Mouse (Mus musculus): ENCODE data around the gene Tbc1d8. TPM values are rescaled to one million over a fixed set of nuclear protein-coding genes. Genes with fewer than 3 reads are reported as not detected.

Tbc1d8 gene
- total and polyA plus RNA-seq, 3 experiments: 1.5 to 2.4 TPM; not detected in 1

- no peak overlapping the region for H3K27ac ChIP-seq (ENCODE audit: control insufficient read depth, low read depth, low read length)
- TF ChIP-seq KAT2A (conservative IDR thresholded peaks at IDR 0.05; ENCODE audit: low read depth, low read length) (no peak), CHD2 (IDR thresholded peaks at IDR 0.05; ENCODE audit: low read length) (no peak), ELF1 (IDR thresholded peaks at IDR 0.05; ENCODE audit: low read depth, low read length) (no peak), MYC (IDR thresholded peaks at IDR 0.05; ENCODE audit: low read depth, low read length) (no peak), ZMIZ1 (IDR thresholded peaks at IDR 0.05; ENCODE audit: low read depth, low read length) (no peak), GABPA (IDR thresholded peaks at IDR 0.05; ENCODE audit: low read depth, low read length) (no peak), EP300 (IDR thresholded peaks at IDR 0.05; ENCODE audit: low read depth in 1 of 2, low read length in 2 of 2) (no peak), SMC3 (IDR thresholded peaks at IDR 0.05; ENCODE audit: low read depth, low read length) (no peak), USF1 (IDR thresholded peaks at IDR 0.05; ENCODE audit: low read depth, low read length) (no peak), POLR2AphosphoS5 (IDR thresholded peaks at IDR 0.05; ENCODE audit: borderline replicate concordance, low read depth, low read length) (no peak), MAFK (IDR thresholded peaks at IDR 0.05; ENCODE audit: borderline replicate concordance, low read depth, low read length) (no peak), ETS1 (IDR thresholded peaks at IDR 0.05; ENCODE audit: low read depth, low read length) (no peak), SIN3A (IDR thresholded peaks at IDR 0.05; ENCODE audit: low read length) (no peak), GATA1 (IDR thresholded peaks at IDR 0.05; ENCODE audit: low read depth, low read length) (no peak), NRF1 (IDR thresholded peaks at IDR 0.05; ENCODE audit: insufficient read depth, low read depth, low read length, poor library complexity, severe bottlenecking) (no peak), NELFE (IDR thresholded peaks at IDR 0.05; ENCODE audit: low read depth, low read length) (no peak), CTCF (IDR thresholded peaks at IDR 0.05 in 2 of 3, conservative IDR thresholded peaks at IDR 0.05 in 1 of 3; ENCODE audit: control insufficient read depth in 1 of 3, insufficient read depth in 1 of 3, low read depth in 2 of 3, low read length in 3 of 3, poor library complexity in 1 of 3, severe bottlenecking in 1 of 3) (no peak), HCFC1 (IDR thresholded peaks at IDR 0.05; ENCODE audit: low read depth, low read length) (no peak), UBTF (IDR thresholded peaks at IDR 0.05; ENCODE audit: borderline replicate concordance, insufficient read depth, low read depth, low read length) (no peak)
Measured at GRCm38 (mm10) chr1:39449251-39449790, 29.2 kb downstream of the Tbc1d8 start.

GRCm38 (mm10) chr1:39448819-39449218 is 29.7 kb downstream of the Tbc1d8 start:
- Histone ChIP-seq H3K9ac (ENCODE audit: control insufficient read depth, low read depth, low read length, poor library complexity, severe bottlenecking) (no peak overlapping the region), H3K27ac (ENCODE audit: control insufficient read depth, low read depth, low read length) (no peak overlapping the region), H3K36me3 (ENCODE audit: control insufficient read depth in 1 of 2, insufficient read depth in 2 of 2, low read length in 2 of 2) (peaks cover 0 to 9% of the 10 kb centered on the region in 2 experiments; a peak in 2 of 4 replicates), H3K4me1 (ENCODE audit: control insufficient read depth in 1 of 2, insufficient read depth in 2 of 2, low read length in 2 of 2) (peaks cover 23 to 25% of the 10 kb centered on the region in 2 experiments), H3K27me3 (ENCODE audit: control insufficient read depth in 1 of 2, insufficient read depth in 2 of 2, low read length in 2 of 2) (no peaks in the 10 kb centered on the region), H3K9me3 (replicated peaks; ENCODE audit: insufficient read depth, low read length) (no peaks in the 10 kb centered on the region), H3K4me3 (ENCODE audit: control insufficient read depth in 1 of 2, insufficient read depth in 1 of 2, low read depth in 2 of 2, low read length in 2 of 2) (no peak overlapping the region), H3K79me2 (ENCODE audit: control insufficient read depth, insufficient read depth, low read length, poor library complexity) (no peaks in the 10 kb centered on the region)
- TF ChIP-seq MXI1 (IDR thresholded peaks at IDR 0.05; ENCODE audit: low read depth, low read length) (no peak), ZC3H11A (IDR thresholded peaks at IDR 0.05; ENCODE audit: low read depth, low read length) (no peak), MAFK (IDR thresholded peaks at IDR 0.05; ENCODE audit: borderline replicate concordance, low read depth, low read length) (no peak), MYC (IDR thresholded peaks at IDR 0.05; ENCODE audit: low read depth, low read length) (no peak), USF2 (IDR thresholded peaks at IDR 0.05; ENCODE audit: borderline replicate concordance in 1 of 2, insufficient read depth in 1 of 2, low read depth in 1 of 2, low read length in 2 of 2) (no peak)
- DNase-seq (ENCODE audit: low read depth, low spot score): no peak

More at GRCm38 (mm10) chr1:39449251-39449790, 29.2 kb downstream of the Tbc1d8 start:
- Histone ChIP-seq H3K9ac (ENCODE audit: control insufficient read depth, low read depth, low read length, poor library complexity, severe bottlenecking) (no peak overlapping the region), H3K27me3 (ENCODE audit: control insufficient read depth in 1 of 2, insufficient read depth in 2 of 2, low read length in 2 of 2) (no peaks in the 10 kb centered on the region), H3K9me3 (replicated peaks; ENCODE audit: insufficient read depth, low read length) (no peaks in the 10 kb centered on the region), H3K4me3 (ENCODE audit: control insufficient read depth in 1 of 2, insufficient read depth in 1 of 2, low read depth in 2 of 2, low read length in 2 of 2) (no peak overlapping the region), H3K79me2 (ENCODE audit: control insufficient read depth, insufficient read depth, low read length, poor library complexity) (no peaks in the 10 kb centered on the region), H3K36me3 (ENCODE audit: control insufficient read depth in 1 of 2, insufficient read depth in 2 of 2, low read length in 2 of 2) (peaks cover 0 to 11% of the 10 kb centered on the region in 2 experiments; a peak in 2 of 4 replicates), H3K4me1 (ENCODE audit: control insufficient read depth in 1 of 2, insufficient read depth in 2 of 2, low read length in 2 of 2) (peaks cover 24 to 30% of the 10 kb centered on the region in 2 experiments)
- DNase-seq (ENCODE audit: low read depth, low spot score): no peak
